Mouse (Mus musculus) bone marrow macrophage, adult 2 months (primary cell): ENCODE measurements around the gene Stk39.

Experiments used
- CTCF ChIP-seq: IDR thresholded peaks from 2 replicates; pipeline ENCODE4 v1.5.1; 2012; ENCODE audit warnings: low read depth, mild to moderate bottlenecking, low read length, moderate library complexity
- POLR2A ChIP-seq: IDR thresholded peaks from 2 replicates; pipeline ENCODE4 v1.6.1; 2012; ENCODE audit warnings: mild to moderate bottlenecking, low read depth, low read length, borderline replicate concordance

DNA sequence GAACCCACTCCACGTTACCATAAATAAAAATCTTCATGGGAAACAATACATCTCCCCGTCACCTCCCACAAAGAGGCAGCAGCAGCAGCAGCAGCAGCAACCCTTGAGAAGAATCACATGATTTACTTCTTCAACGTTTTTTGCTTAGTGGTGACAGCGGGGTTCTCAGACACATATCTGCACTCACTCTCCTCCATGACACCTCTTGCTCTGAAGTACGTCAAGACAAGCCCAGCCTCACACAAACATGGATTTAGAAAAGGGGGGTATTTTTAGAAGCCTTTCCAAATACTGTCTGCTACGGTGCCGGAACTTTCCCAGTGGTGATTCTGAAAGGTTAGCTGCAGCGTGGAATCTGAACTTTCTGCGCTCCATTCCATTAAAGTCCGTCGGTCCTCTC, 256.9 kb downstream of the Stk39 start:
- TF ChIP-seq CTCF = no peak
- TF ChIP-seq POLR2A = no peak
